Mouse (Mus musculus): ENCODE data around the gene Proser3. TPM values are rescaled to one million over a fixed set of nuclear protein-coding genes. Genes with fewer than 3 reads are reported as not detected.

The Proser3 gene
- polyA plus RNA-seq, 1 experiment: 3.8 TPM

- H3K4me2 ChIP-seq (ENCODE audit: low read depth): no peak overlapping the region
- peaks cover 45% of the 10 kb centered on the region for H3K36me3 ChIP-seq (ENCODE audit: control insufficient read depth, insufficient read depth)
- H3K27me3 ChIP-seq (ENCODE audit: control insufficient read depth, insufficient read depth, insufficient read length): no peaks in the 10 kb centered on the region
- TF ChIP-seq TCF3 (IDR thresholded peaks at IDR 0.05; ENCODE audit: insufficient read length, low read depth): no peak
- no peaks in the 10 kb centered on the region for H3K79me2 ChIP-seq (ENCODE audit: control insufficient read depth, insufficient read depth)
- H3ac ChIP-seq (ENCODE audit: control insufficient read depth, insufficient read length): no peak overlapping the region
- no peak overlapping the region for H3K4me3 ChIP-seq
These were observed 27.9 kb upstream of the Proser3 start for GRCm38 (mm10) chr7:30579950-30580349.

- Histone ChIP-seq H3K36me3 (ENCODE audit: control insufficient read depth, insufficient read depth) (peaks cover 32% of the 10 kb centered on the region), H3K79me2 (ENCODE audit: control insufficient read depth, insufficient read depth) (no peaks in the 10 kb centered on the region), H3K4me2 (ENCODE audit: low read depth) (no peak overlapping the region), H3ac (ENCODE audit: control insufficient read depth, insufficient read length) (no peak overlapping the region), H3K4me3 (no peak overlapping the region), H3K27me3 (ENCODE audit: control insufficient read depth, insufficient read depth, insufficient read length) (no peaks in the 10 kb centered on the region)
- TF ChIP-seq TCF3 (IDR thresholded peaks at IDR 0.05; ENCODE audit: insufficient read length, low read depth) (peak; percentile 36), TCF12 (IDR thresholded peaks at IDR 0.05; ENCODE audit: insufficient read depth, poor library complexity, severe bottlenecking) (peak; percentile 30), POLR2A (IDR thresholded peaks at IDR 0.05; ENCODE audit: insufficient read length, low read depth) (no peak), CEBPB (IDR thresholded peaks at IDR 0.05; ENCODE audit: insufficient read depth, poor library complexity, severe bottlenecking) (no peak), POLR2AphosphoS2 (IDR thresholded peaks at IDR 0.05; ENCODE audit: insufficient read length, low read depth) (no peak), USF1 (IDR thresholded peaks at IDR 0.05; ENCODE audit: low read depth) (no peak), MYOD1 (IDR thresholded peaks at IDR 0.05; ENCODE audit: control insufficient read depth in 1 of 3, insufficient read length in 2 of 3, low read depth in 2 of 3) (peak; percentile 68 to 93 (median 87)), REST (IDR thresholded peaks at IDR 0.05; ENCODE audit: insufficient read depth, insufficient read length) (no peak), MYOG (IDR thresholded peaks at IDR 0.05; ENCODE audit: control insufficient read depth in 1 of 3, insufficient read depth in 1 of 3, insufficient read length in 2 of 3, low read depth in 2 of 3) (peak; percentile 14 to 93 (median 61)), MAX (IDR thresholded peaks at IDR 0.05; ENCODE audit: low read depth) (no peak), E2F4 (IDR thresholded peaks at IDR 0.05; ENCODE audit: insufficient read depth) (no peak), SRF (IDR thresholded peaks at IDR 0.05; ENCODE audit: control insufficient read depth, insufficient read length, low read depth) (no peak)
These were observed 20.9 kb upstream of the Proser3 start for GRCm38 (mm10) chr7:30572969-30573368.

- Histone ChIP-seq H3K79me2 (ENCODE audit: control insufficient read depth, insufficient read depth) (no peaks in the 10 kb centered on the region), H3K4me3 (no peak overlapping the region), H3K36me3 (ENCODE audit: control insufficient read depth, insufficient read depth) (peaks cover 30% of the 10 kb centered on the region), H3ac (ENCODE audit: control insufficient read depth, insufficient read length) (no peak overlapping the region), H3K27me3 (ENCODE audit: control insufficient read depth, insufficient read depth, insufficient read length) (no peaks in the 10 kb centered on the region), H3K4me2 (ENCODE audit: low read depth) (no peak overlapping the region)
- TF ChIP-seq E2F4 (IDR thresholded peaks at IDR 0.05; ENCODE audit: insufficient read depth): no peak
These were observed 20.3 kb upstream of the Proser3 start for GRCm38 (mm10) chr7:30572389-30572788.

GRCm38 (mm10) chr7:30567555-30567954 lies 15.5 kb upstream of the Proser3 start:
- Histone ChIP-seq H3K4me2 (ENCODE audit: low read depth) (no peak overlapping the region), H3ac (ENCODE audit: control insufficient read depth, insufficient read length) (no peak overlapping the region)

GRCm38 (mm10) chr7:30566033-30566432 lies 13.9 kb upstream of the Proser3 start:
- Histone ChIP-seq H3K4me3 (no peak overlapping the region), H3K4me2 (ENCODE audit: low read depth) (no peak overlapping the region), H3K79me2 (ENCODE audit: control insufficient read depth, insufficient read depth) (peaks cover 16% of the 10 kb centered on the region), H3ac (ENCODE audit: control insufficient read depth, insufficient read length) (no peak overlapping the region), H3K27me3 (ENCODE audit: control insufficient read depth, insufficient read depth, insufficient read length) (no peaks in the 10 kb centered on the region), H3K36me3 (ENCODE audit: control insufficient read depth, insufficient read depth) (peaks cover 9% of the 10 kb centered on the region)
- no peak for TF ChIP-seq USF1 (IDR thresholded peaks at IDR 0.05; ENCODE audit: low read depth)
- no peak for TF ChIP-seq POLR2A (IDR thresholded peaks at IDR 0.05; ENCODE audit: insufficient read length, low read depth)
- no peak for TF ChIP-seq SRF (IDR thresholded peaks at IDR 0.05; ENCODE audit: control insufficient read depth, insufficient read length, low read depth)
- no peak for TF ChIP-seq TCF12 (IDR thresholded peaks at IDR 0.05; ENCODE audit: insufficient read depth, poor library complexity, severe bottlenecking)
- TF ChIP-seq TCF3 (IDR thresholded peaks at IDR 0.05; ENCODE audit: insufficient read length, low read depth): no peak
- TF ChIP-seq E2F4 (IDR thresholded peaks at IDR 0.05; ENCODE audit: insufficient read depth): no peak
- no peak for TF ChIP-seq CEBPB (IDR thresholded peaks at IDR 0.05; ENCODE audit: insufficient read depth, poor library complexity, severe bottlenecking)
- no peak for TF ChIP-seq MYOD1 (IDR thresholded peaks at IDR 0.05; ENCODE audit: control insufficient read depth in 1 of 3, insufficient read length in 2 of 3, low read depth in 2 of 3)
- no peak for TF ChIP-seq POLR2AphosphoS2 (IDR thresholded peaks at IDR 0.05; ENCODE audit: insufficient read length, low read depth)
- TF ChIP-seq REST (IDR thresholded peaks at IDR 0.05; ENCODE audit: insufficient read depth, insufficient read length): no peak
- no peak for TF ChIP-seq MAX (IDR thresholded peaks at IDR 0.05; ENCODE audit: low read depth)
- TF ChIP-seq MYOG (IDR thresholded peaks at IDR 0.05; ENCODE audit: control insufficient read depth in 1 of 3, insufficient read depth in 1 of 3, insufficient read length in 2 of 3, low read depth in 2 of 3): no peak

More at GRCm38 (mm10) chr7:30567555-30567954, 15.5 kb upstream of the Proser3 start:
- TF ChIP-seq POLR2A (IDR thresholded peaks at IDR 0.05; ENCODE audit: insufficient read length, low read depth) (peak; percentile 20), E2F4 (IDR thresholded peaks at IDR 0.05; ENCODE audit: insufficient read depth) (no peak), CEBPB (IDR thresholded peaks at IDR 0.05; ENCODE audit: insufficient read depth, poor library complexity, severe bottlenecking) (no peak), USF1 (IDR thresholded peaks at IDR 0.05; ENCODE audit: low read depth) (no peak), MYOD1 (IDR thresholded peaks at IDR 0.05; ENCODE audit: control insufficient read depth in 1 of 3, insufficient read length in 2 of 3, low read depth in 2 of 3) (no peak), POLR2AphosphoS2 (IDR thresholded peaks at IDR 0.05; ENCODE audit: insufficient read length, low read depth) (peak; percentile 76), REST (IDR thresholded peaks at IDR 0.05; ENCODE audit: insufficient read depth, insufficient read length) (no peak), MYOG (IDR thresholded peaks at IDR 0.05; ENCODE audit: control insufficient read depth in 1 of 3, insufficient read depth in 1 of 3, insufficient read length in 2 of 3, low read depth in 2 of 3) (no peak), TCF12 (IDR thresholded peaks at IDR 0.05; ENCODE audit: insufficient read depth, poor library complexity, severe bottlenecking) (no peak), TCF3 (IDR thresholded peaks at IDR 0.05; ENCODE audit: insufficient read length, low read depth) (no peak), SRF (IDR thresholded peaks at IDR 0.05; ENCODE audit: control insufficient read depth, insufficient read length, low read depth) (no peak), MAX (IDR thresholded peaks at IDR 0.05; ENCODE audit: low read depth) (no peak)
- Histone ChIP-seq H3K4me3 (no peak overlapping the region), H3K27me3 (ENCODE audit: control insufficient read depth, insufficient read depth, insufficient read length) (no peaks in the 10 kb centered on the region), H3K79me2 (ENCODE audit: control insufficient read depth, insufficient read depth) (peaks cover 2% of the 10 kb centered on the region), H3K36me3 (ENCODE audit: control insufficient read depth, insufficient read depth) (peaks cover 17% of the 10 kb centered on the region)

Measured in myocyte (in vitro differentiated cells).